Mouse (Mus musculus) megakaryocyte, embryonic 14.5 days (primary cell): ENCODE measurements around the gene 6030468B19Rik.

Experiments
- FLI1 ChIP-seq: IDR thresholded peaks from 2 replicates; pipeline ENCODE4 v1.6.1; 2012; ENCODE audit warnings: low read length, inconsistent platforms, mixed read lengths
- GATA1 ChIP-seq: IDR thresholded peaks from 3 replicates; pipeline ENCODE4 v1.6.1; 2012; ENCODE audit warnings: mixed read lengths, low read length, inconsistent platforms, borderline replicate concordance

GRCm38 (mm10) chr11:117792281-117792888 lies 5.1 kb upstream of the 6030468B19Rik start:
- TF ChIP-seq GATA1 (no peak), FLI1 (no peak)
